Mouse (Mus musculus) olfactory bulb, adult 2 months (tissue): ENCODE data around the gene Arf6.

Experiments used
- CTCF ChIP-seq: fragments of 200-500 bp; IDR thresholded peaks from 2 replicates; pipeline ENCODE4 v1.5.1; 2012; ENCODE audit warnings: low read depth, mild to moderate bottlenecking, low read length, moderate library complexity; ENCODE audit not compliant: insufficient read depth
- POLR2A ChIP-seq: fragments of 200-500 bp; IDR thresholded peaks from 2 replicates; pipeline ENCODE4 v1.6.1; 2012; ENCODE audit warnings: mild to moderate bottlenecking, low read depth, low read length, moderate library complexity; ENCODE audit not compliant: insufficient read depth

- TF ChIP-seq CTCF, result no peak
- TF ChIP-seq POLR2A, result no peak
These were observed 48.8 kb downstream of the Arf6 start for GRCm38 (mm10) chr12:69420716-69421115.
